Comparison of ENCODE assay signal across 25 mouse cellular contexts in genomic region chr4:47329285-47329684, GRCm38 (mm10). TPM values are rescaled to one million over a fixed set of nuclear protein-coding genes. Genes with fewer than 3 reads are reported as not detected.
DNase-seq lines count a peak whose midpoint lies in the region; ATAC-seq and TF ChIP-seq lines count a peak whose summit lies in the region.
"Had no signal": no experiment of that assay in that cellular context is flagged by ENCODE, and none has a peak within 500 bp of the region (broad histone marks: within the 10 kb centered on the region; RNA-seq: fewer than 3 reads in every experiment).

No protein-coding gene starts in this region.

- no peak overlapping the region for H3K9ac ChIP-seq in embryonic facial prominence, embryonic 14.5 days (ENCODE audit: low read depth, low read length)
- H3K9ac ChIP-seq in kidney, embryonic 16.5 days (replicated peaks; ENCODE audit: low read length), result no peak overlapping the region
- no peak overlapping the region for H3K9ac ChIP-seq in lung, embryonic 16.5 days (ENCODE audit: low read length)
- H3K9ac ChIP-seq in hindbrain, postnatal 0 days (replicated peaks; ENCODE audit: low read length), result no peak overlapping the region
- H3K9ac ChIP-seq: embryonic facial prominence, embryonic 12.5 days; forebrain, embryonic 12.5 days; forebrain, embryonic 15.5 days; heart, embryonic 12.5 days; heart, embryonic 15.5 days; hindbrain, embryonic 13.5 days had no signal

- no peaks in the 10 kb centered on the region for H3K27me3 ChIP-seq in embryonic facial prominence, embryonic 14.5 days (replicated peaks; ENCODE audit: control insufficient read depth, insufficient read depth, low read length)
- H3K27me3 ChIP-seq in embryonic facial prominence, embryonic 10.5 days (replicated peaks; ENCODE audit: low read depth, poor library complexity, severe bottlenecking), result no peaks in the 10 kb centered on the region
- no peaks in the 10 kb centered on the region for H3K27me3 ChIP-seq in kidney, embryonic 16.5 days (ENCODE audit: insufficient read depth, low read length)
- no peaks in the 10 kb centered on the region for H3K27me3 ChIP-seq in lung, embryonic 16.5 days (ENCODE audit: control insufficient read depth, insufficient read depth, low read depth, low read length)
- H3K27me3 ChIP-seq in hindbrain, postnatal 0 days (ENCODE audit: insufficient read depth, low read length), result no peaks in the 10 kb centered on the region
- H3K27me3 ChIP-seq: embryonic facial prominence, embryonic 12.5 days; forebrain, embryonic 12.5 days; forebrain, embryonic 15.5 days; heart, embryonic 12.5 days; heart, embryonic 15.5 days; hindbrain, embryonic 13.5 days had no signal

- no peak for TF ChIP-seq CTCF in hindbrain, postnatal 0 days (IDR thresholded peaks at IDR 0.05; ENCODE audit: low read depth)

- no peaks in the 10 kb centered on the region for H3K9me3 ChIP-seq in embryonic facial prominence, embryonic 14.5 days (ENCODE audit: control insufficient read depth, low read length)
- H3K9me3 ChIP-seq in embryonic facial prominence, embryonic 10.5 days, result no peaks in the 10 kb centered on the region
- H3K9me3 ChIP-seq in kidney, embryonic 16.5 days (ENCODE audit: low read length), result no peaks in the 10 kb centered on the region
- H3K9me3 ChIP-seq in lung, embryonic 16.5 days (ENCODE audit: control insufficient read depth, low read length), result no peaks in the 10 kb centered on the region
- no peaks in the 10 kb centered on the region for H3K9me3 ChIP-seq in hindbrain, postnatal 0 days (ENCODE audit: low read length)
- H3K9me3 ChIP-seq: embryonic facial prominence, embryonic 12.5 days; forebrain, embryonic 12.5 days; forebrain, embryonic 15.5 days; heart, embryonic 12.5 days; heart, embryonic 15.5 days; hindbrain, embryonic 10.5 days; hindbrain, embryonic 13.5 days had no signal

- H3K36me3 ChIP-seq in embryonic facial prominence, embryonic 14.5 days (ENCODE audit: control insufficient read depth, insufficient read depth, low read length), result no peaks in the 10 kb centered on the region
- H3K36me3 ChIP-seq in embryonic facial prominence, embryonic 10.5 days (replicated peaks), result no peaks in the 10 kb centered on the region
- H3K36me3 ChIP-seq in kidney, embryonic 16.5 days (ENCODE audit: insufficient read depth, low read length), result no peaks in the 10 kb centered on the region
- no peaks in the 10 kb centered on the region for H3K36me3 ChIP-seq in lung, embryonic 16.5 days (ENCODE audit: control insufficient read depth, insufficient read depth, low read length)
- no peaks in the 10 kb centered on the region for H3K36me3 ChIP-seq in hindbrain, postnatal 0 days (ENCODE audit: insufficient read depth, low read length)
- H3K36me3 ChIP-seq: embryonic facial prominence, embryonic 12.5 days; forebrain, embryonic 12.5 days; forebrain, embryonic 15.5 days; heart, embryonic 12.5 days; heart, embryonic 15.5 days; hindbrain, embryonic 10.5 days; hindbrain, embryonic 13.5 days had no signal

- ATAC-seq in embryonic facial prominence, embryonic 14.5 days (ENCODE audit: low read depth), result peak; percentile 37; the same call in 1 of the 2 replicates
- ATAC-seq in kidney, embryonic 16.5 days (ENCODE audit: low FRiP score, low TSS enrichment), result no peak
- peak; percentile 90 for ATAC-seq in lung, embryonic 16.5 days (ENCODE audit: low read depth)
- ATAC-seq in hindbrain, postnatal 0 days, result no peak
- ATAC-seq: forebrain, embryonic 15.5 days had no signal

- WGBS in embryonic facial prominence, embryonic 14.5 days, result 5% methylated on average over 1 of the region's 1 CpGs
- 22% methylated on average over 1 of the region's 1 CpGs for WGBS in embryonic facial prominence, embryonic 10.5 days
- 14% methylated on average over 1 of the region's 1 CpGs for whole genome bisulfite sequencing in kidney, embryonic 16.5 days
- 3% methylated on average over 1 of the region's 1 CpGs for WGBS in lung, embryonic 16.5 days
- WGBS in hindbrain, postnatal 0 days, result 11% methylated on average over 1 of the region's 1 CpGs

- no peak overlapping the region for H3K4me2 ChIP-seq in embryonic facial prominence, embryonic 14.5 days (ENCODE audit: low read depth, low read length)
- H3K4me2 ChIP-seq in kidney, embryonic 16.5 days (replicated peaks; ENCODE audit: low read depth, low read length), result no peak overlapping the region
- H3K4me2 ChIP-seq in lung, embryonic 16.5 days (ENCODE audit: low read depth, low read length), result no peak overlapping the region
- no peak overlapping the region for H3K4me2 ChIP-seq in hindbrain, postnatal 0 days (ENCODE audit: low read depth, low read length)
- H3K4me2 ChIP-seq: embryonic facial prominence, embryonic 12.5 days; forebrain, embryonic 12.5 days; forebrain, embryonic 15.5 days; heart, embryonic 12.5 days; heart, embryonic 15.5 days; hindbrain, embryonic 13.5 days had no signal

- no peak overlapping the region for H3K4me3 ChIP-seq in embryonic facial prominence, embryonic 14.5 days (ENCODE audit: low read depth, low read length)
- no peak overlapping the region for H3K4me3 ChIP-seq in embryonic facial prominence, embryonic 10.5 days
- H3K4me3 ChIP-seq in kidney, embryonic 16.5 days (ENCODE audit: low read length), result no peak overlapping the region
- no peak overlapping the region for H3K4me3 ChIP-seq in lung, embryonic 16.5 days (ENCODE audit: low read length)
- H3K4me3 ChIP-seq in hindbrain, postnatal 0 days (ENCODE audit: low read length), result no peak overlapping the region
- H3K4me3 ChIP-seq: embryonic facial prominence, embryonic 12.5 days; erythroblast, embryonic 14.5 days; forebrain, embryonic 12.5 days; forebrain, embryonic 15.5 days; heart, embryonic 12.5 days; heart, embryonic 15.5 days; hindbrain, embryonic 10.5 days; hindbrain, embryonic 13.5 days had no signal

- H3K27ac ChIP-seq in embryonic facial prominence, embryonic 14.5 days (replicated peaks; ENCODE audit: low read depth, low read length), result no peak overlapping the region
- H3K27ac ChIP-seq in embryonic facial prominence, embryonic 10.5 days (replicated peaks), result no peak overlapping the region
- H3K27ac ChIP-seq in kidney, embryonic 16.5 days (ENCODE audit: low read length), result peak overlapping the region; percentile 36; the same call in 1 of the 2 replicates
- no peak overlapping the region; the same call in 1 of the 2 replicates for H3K27ac ChIP-seq in lung, embryonic 16.5 days (ENCODE audit: low read length)
- no peak overlapping the region for H3K27ac ChIP-seq in hindbrain, postnatal 0 days
- H3K27ac ChIP-seq: embryonic facial prominence, embryonic 12.5 days; forebrain, embryonic 12.5 days; forebrain, embryonic 15.5 days; heart, embryonic 15.5 days; hindbrain, embryonic 10.5 days; hindbrain, embryonic 13.5 days had no signal

- H3K4me1 ChIP-seq in embryonic facial prominence, embryonic 14.5 days (ENCODE audit: control insufficient read depth, insufficient read depth, low read length), result no peaks in the 10 kb centered on the region
- H3K4me1 ChIP-seq in embryonic facial prominence, embryonic 10.5 days, result no peaks in the 10 kb centered on the region
- no peaks in the 10 kb centered on the region for H3K4me1 ChIP-seq in kidney, embryonic 16.5 days (ENCODE audit: insufficient read depth, low read length)
- H3K4me1 ChIP-seq in lung, embryonic 16.5 days (replicated peaks; ENCODE audit: control insufficient read depth, insufficient read depth, low read length), result peaks cover 7% of the 10 kb centered on the region
- no peaks in the 10 kb centered on the region for H3K4me1 ChIP-seq in hindbrain, postnatal 0 days (ENCODE audit: insufficient read depth, low read length)
- H3K4me1 ChIP-seq: embryonic facial prominence, embryonic 12.5 days; forebrain, embryonic 12.5 days; forebrain, embryonic 15.5 days; heart, embryonic 12.5 days; heart, embryonic 15.5 days; hindbrain, embryonic 10.5 days; hindbrain, embryonic 13.5 days had no signal

- peak; percentile 60 for DNase-seq in embryonic facial prominence, embryonic 14.5 days (ENCODE audit: low spot score)
- DNase-seq in embryonic facial prominence, embryonic 10.5 days (ENCODE audit: low spot score), result no peak
- DNase-seq in kidney, adult 18-20 months, result no peak
- no peak for DNase-seq in lung, postnatal 10 days
- peak; percentile 16 for DNase-seq in R1 (ENCODE audit: low read depth, low spot score)
- no peak for DNase-seq in hindbrain, postnatal 0 days (ENCODE audit: low spot score)
- DNase-seq: adrenal gland, postnatal 10 days; adrenal gland, postnatal 36 days; cerebellum, adult 18-20 months; cerebellum, adult 9-10 months; cerebellum, postnatal 14 days; gastrocnemius, postnatal 25 days; heart, adult 18-20 months; heart, postnatal 10 days; heart, postnatal 36 days had no signal

RNA-seq across cellular contexts. Expression of gene Tgfbr1, which starts 23.7 kb away (rescaled TPM):
- 48.6 and 50.3 TPM in 2 replicates for polyA plus RNA-seq in embryonic facial prominence, embryonic 14.5 days (2014; fragmentation: Nextera tagmentation; extraction: Ambion mirVana)
- polyA plus RNA-seq in embryonic facial prominence, embryonic 10.5 days (2016; fragmentation: Nextera tagmentation; extraction: Ambion mirVana), result 95.0 and 101 TPM in 2 replicates
- polyA plus RNA-seq in kidney, embryonic 16.5 days (2015; fragmentation: Nextera tagmentation; extraction: Ambion mirVana), result 44.7 and 50.0 TPM in 2 replicates
- polyA plus RNA-seq in lung, embryonic 16.5 days (2015; fragmentation: Nextera tagmentation; extraction: Ambion mirVana), result 25.9 and 27.7 TPM in 2 replicates
- 24.7 and 33.1 TPM in 2 replicates for total RNA-seq in hindbrain, postnatal 0 days (2014; rRNA removed)
- 13.0 and 14.0 TPM in 2 replicates for polyA plus RNA-seq in hindbrain, postnatal 0 days (2015; fragmentation: Nextera tagmentation; extraction: Ambion mirVana)

Comparison
In these comparisons a context has a peak if more than half of its experiments do, and no peak if none do; other contexts are left out.
1. DNase-seq: peak in embryonic facial prominence, embryonic 14.5 days (single experiment) and R1 (single experiment); none in embryonic facial prominence, embryonic 10.5 days (single experiment), kidney, adult 18-20 months (single experiment), lung, postnatal 10 days (single experiment) and hindbrain, postnatal 0 days (single experiment).
2. ATAC-seq: peak in embryonic facial prominence, embryonic 14.5 days (single experiment) and lung, embryonic 16.5 days (single experiment); none in kidney, embryonic 16.5 days (single experiment) and hindbrain, postnatal 0 days (single experiment).